ENCODE assay signal across 10 mouse cellular contexts in genomic region chr8:93572095-93572501, GRCm38 (mm10). TPM values are rescaled to one million over a fixed set of nuclear protein-coding genes. Genes with fewer than 3 reads are reported as not detected.
A peak's percentile ranks its signal among the peaks of the same experiment; 100 is the strongest.
DNase-seq lines count a peak whose midpoint lies in the region; ATAC-seq lines count a peak whose summit lies in the region.
"Had no signal": no experiment of that assay in that cellular context is flagged by ENCODE, and none has a peak within 500 bp of the region (broad histone marks: within the 10 kb centered on the region; RNA-seq: fewer than 3 reads in every experiment).

No protein-coding gene starts in this region.

- ATAC-seq in heart, embryonic 16.5 days (replicated peaks; ENCODE audit: extremely low read depth, insufficient read depth, low FRiP score): no peak
- no peak for ATAC-seq in heart, embryonic 11.5 days (replicated peaks; ENCODE audit: insufficient number of reproducible peaks, low FRiP score, low TSS enrichment)

- H3K4me1 ChIP-seq in heart, embryonic 16.5 days (ENCODE audit: control insufficient read depth, insufficient read depth, low read length): peaks cover 26% of the 10 kb centered on the region
- peaks cover 11% of the 10 kb centered on the region; the same call in 1 of the 2 replicates for H3K4me1 ChIP-seq in heart, embryonic 11.5 days (ENCODE audit: control insufficient read depth, insufficient read depth, low read length)

- 40% methylated on average over 2 of the region's 2 CpGs for WGBS in heart, embryonic 16.5 days
- WGBS in heart, embryonic 11.5 days (ENCODE audit: insufficient replicate concordance): 47% methylated on average over 2 of the region's 2 CpGs

- H3K9ac ChIP-seq in heart, embryonic 16.5 days (ENCODE audit: low read length): no peak overlapping the region
- H3K9ac ChIP-seq in heart, embryonic 11.5 days (ENCODE audit: low read depth, low read length): no peak overlapping the region
- H3K9ac ChIP-seq: embryonic facial prominence, embryonic 13.5 days had no signal

- no peaks in the 10 kb centered on the region for H3K27me3 ChIP-seq in heart, embryonic 16.5 days (ENCODE audit: control insufficient read depth, insufficient read depth, low read length)
- no peaks in the 10 kb centered on the region for H3K27me3 ChIP-seq in heart, embryonic 11.5 days (ENCODE audit: control insufficient read depth, insufficient read depth, low read length)
- H3K27me3 ChIP-seq: embryonic facial prominence, embryonic 13.5 days had no signal

- DNase-seq in urinary bladder, postnatal 4 days (ENCODE audit: low spot score in 2 of 2): peak; percentile 14 to 41
- DNase-seq in urinary bladder, postnatal 25 days (ENCODE audit: low spot score): no peak
- peak; percentile 45 for DNase-seq in left cerebral cortex, postnatal 4 days
- DNase-seq in T-cell, adult 2 months (ENCODE audit: low spot score): no peak
- no peak for DNase-seq in gastrocnemius, postnatal 14 days
- no peak for DNase-seq in ovary, adult 18-20 months (ENCODE audit: low spot score)

- H3K4me2 ChIP-seq in heart, embryonic 16.5 days (ENCODE audit: low read depth, low read length): no peak overlapping the region
- H3K4me2 ChIP-seq in heart, embryonic 11.5 days: no peak overlapping the region
- H3K4me2 ChIP-seq: embryonic facial prominence, embryonic 13.5 days had no signal

- H3K9me3 ChIP-seq in heart, embryonic 16.5 days (replicated peaks; ENCODE audit: control insufficient read depth, low read length): peaks cover 9% of the 10 kb centered on the region
- peaks cover 7% of the 10 kb centered on the region for H3K9me3 ChIP-seq in heart, embryonic 11.5 days (replicated peaks; ENCODE audit: control insufficient read depth, low read length)

- H3K4me3 ChIP-seq in heart, embryonic 16.5 days (ENCODE audit: low read length): no peak overlapping the region
- H3K4me3 ChIP-seq in heart, embryonic 11.5 days (ENCODE audit: low read depth, low read length): no peak overlapping the region
- H3K4me3 ChIP-seq: embryonic facial prominence, embryonic 13.5 days had no signal

- intact Hi-C loops in left cerebral cortex, postnatal 4 days (cut with DNase I): no loop called here
- intact Hi-C loops in gastrocnemius, postnatal 14 days (cut with DNase I; ENCODE audit: low total_unique reads): no loop called here

- H3K27ac ChIP-seq in heart, embryonic 16.5 days (ENCODE audit: low read length): peak overlapping the region; percentile 97
- no peak overlapping the region for H3K27ac ChIP-seq in heart, embryonic 11.5 days (ENCODE audit: low read depth, low read length)
- H3K27ac ChIP-seq: embryonic facial prominence, embryonic 13.5 days had no signal

- no peaks in the 10 kb centered on the region for H3K36me3 ChIP-seq in heart, embryonic 16.5 days (ENCODE audit: control insufficient read depth, insufficient read depth)
- no peaks in the 10 kb centered on the region for H3K36me3 ChIP-seq in heart, embryonic 11.5 days (ENCODE audit: control insufficient read depth, insufficient read depth, low read length)
- H3K36me3 ChIP-seq: embryonic facial prominence, embryonic 13.5 days; G1E had no signal

RNA-seq across cellular contexts. Expression of gene Ces5a, which starts 36.5 kb away (rescaled TPM):
- 0.24 and 0.28 TPM in 2 replicates for polyA plus RNA-seq in heart, embryonic 16.5 days (2015; fragmentation: Nextera tagmentation; extraction: Ambion mirVana)
- polyA plus RNA-seq in heart, embryonic 11.5 days (2014; fragmentation: Nextera tagmentation; extraction: Ambion mirVana): not detected in 2 replicates
- total RNA-seq in left cerebral cortex, postnatal 4 days (2021): 1 to 10 TPM; 1.5 to 2.2 TPM
- total RNA-seq in gastrocnemius, postnatal 14 days (2021): 1 to 10 TPM in 1 of 2 experiments, under 1 TPM in 1; 0.24 to 1.4 TPM
- total RNA-seq: G1E had no signal
- polyA plus RNA-seq: embryonic facial prominence, embryonic 13.5 days; G1E had no signal

Comparison
In these comparisons a context has a peak if more than half of its experiments do, and no peak if none do; other contexts are left out.
1. DNase-seq: peak in urinary bladder, postnatal 4 days (2 of 2) and left cerebral cortex, postnatal 4 days (single experiment); none in urinary bladder, postnatal 25 days (single experiment), T-cell, adult 2 months (single experiment), gastrocnemius, postnatal 14 days (single experiment) and ovary, adult 18-20 months (single experiment).